Mouse (Mus musculus) midbrain, embryonic 14.5 days (tissue): Measurements from ENCODE around the gene Prpf3. TPM values are rescaled to one million over a fixed set of nuclear protein-coding genes. Genes with fewer than 3 reads are reported as not detected.
A peak's percentile ranks its signal among the peaks of the same experiment; 100 is the strongest.

Experiments used
- ATAC-seq: fragments of 200-750 bp; cut with Nextera tagmentation; 2 replicates; pipeline ENCODE4 v1.8.0; 2017; ENCODE audit warnings: moderate number of reproducible peaks, moderate library complexity; ENCODE audit not compliant: low FRiP score, low TSS enrichment
- DNase-seq: peaks from one replicate; pipeline ENCODE4 v3.0.0-alpha.2; 2015
- H3K27ac ChIP-seq: fragments of 300-500 bp; sonication (generic); replicated peaks from 2 replicates; pipeline ENCODE4 v1.5.1; 2014; ENCODE audit warnings: mild to moderate bottlenecking, low read depth, low read length, moderate library complexity
- H3K27me3 ChIP-seq: fragments of 300-500 bp; sonication (generic); 2 replicates; pipeline ENCODE4 v1.6.1; 2014; ENCODE audit warnings: low read length, control low read depth, mixed read lengths; ENCODE audit not compliant: control insufficient read depth, insufficient read depth
- H3K36me3 ChIP-seq: fragments of 300-500 bp; sonication (generic); 2 replicates; pipeline ENCODE4 v1.6.1; 2014; ENCODE audit warnings: low read length, control low read depth; ENCODE audit not compliant: control insufficient read depth, insufficient read depth
- H3K4me1 ChIP-seq: fragments of 300-500 bp; sonication (generic); 2 replicates; pipeline ENCODE4 v1.6.1; 2014; ENCODE audit warnings: mild to moderate bottlenecking, antibody characterized with exemption, low read length, control low read depth; ENCODE audit not compliant: control insufficient read depth, insufficient read depth
- H3K4me2 ChIP-seq: fragments of 300-500 bp; sonication (generic); 2 replicates; pipeline ENCODE4 v1.6.1; 2014; ENCODE audit warnings: mild to moderate bottlenecking, low read length, moderate library complexity
- H3K4me3 ChIP-seq: fragments of 300-500 bp; sonication (generic); replicated peaks from 2 replicates; pipeline ENCODE4 v1.5.1; 2014; ENCODE audit warnings: low read depth, low read length
- H3K9ac ChIP-seq: fragments of 300-500 bp; sonication (generic); replicated peaks from 2 replicates; pipeline ENCODE4 v1.6.1; 2014; ENCODE audit warnings: mild to moderate bottlenecking, low read length, moderate library complexity
- H3K9me3 ChIP-seq: fragments of 300-500 bp; sonication (generic); 2 replicates; pipeline ENCODE4 v1.6.1; 2016; ENCODE audit warnings: low read length, control low read depth, mixed read lengths; ENCODE audit not compliant: control insufficient read depth
- WGBS: fragments of 180-500 bp; shearing (Covaris S2); extraction: QIAGEN DNeasy Blood & Tissue Kit; methylation state at CpG from one replicate; pipeline ENCODE4 v1.1.7; 2014; 5-methylcytosine and 5-hydroxymethylcytosine counted together
- polyA plus RNA-seq: library from polyadenylated mRNA; unstranded; fragments of >200 nt; fragmentation: Nextera tagmentation; extraction: Ambion mirVana; gene quantifications from 2 replicates; pipeline ENCODE4 v1.2.1, GENCODE M21; 2014

Gene Prpf3
- polyA plus RNA-seq, 1 experiment from 2014 or later: 44.1 TPM

DNA sequence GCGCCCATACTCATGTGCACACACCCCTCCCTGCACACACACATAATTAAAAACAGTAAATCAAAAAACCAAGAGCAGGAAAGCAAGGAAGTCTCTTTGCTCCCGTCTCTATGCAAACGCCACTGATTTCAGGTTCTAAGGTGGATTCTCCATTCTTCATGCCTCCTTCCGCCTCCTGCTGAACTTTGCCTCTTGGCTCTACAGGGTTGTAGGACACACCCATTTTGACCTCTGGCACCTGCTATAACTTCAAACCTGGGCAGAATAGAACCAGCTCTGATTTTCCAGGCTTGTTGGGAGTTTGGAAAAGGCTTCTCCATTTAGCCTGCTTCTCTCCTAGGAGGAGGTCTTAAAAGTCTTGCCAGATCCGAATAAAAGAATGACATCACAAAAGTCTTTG lies 28.7 kb upstream of the Prpf3 start:
- Histone ChIP-seq H3K36me3 (no peaks in the 10 kb centered on the region), H3K27ac (no peak overlapping the region), H3K9me3 (no peaks in the 10 kb centered on the region), H3K4me2 (no peak overlapping the region), H3K4me3 (no peak overlapping the region), H3K4me1 (peaks cover 9% of the 10 kb centered on the region; the same call in 1 of the 2 replicates), H3K9ac (no peak overlapping the region), H3K27me3 (no peaks in the 10 kb centered on the region; the same call in 1 of the 2 replicates)
- ATAC-seq: no peak
- no peak for DNase-seq
- 84% methylated on average over 5 of the region's 5 CpGs for WGBS

DNA sequence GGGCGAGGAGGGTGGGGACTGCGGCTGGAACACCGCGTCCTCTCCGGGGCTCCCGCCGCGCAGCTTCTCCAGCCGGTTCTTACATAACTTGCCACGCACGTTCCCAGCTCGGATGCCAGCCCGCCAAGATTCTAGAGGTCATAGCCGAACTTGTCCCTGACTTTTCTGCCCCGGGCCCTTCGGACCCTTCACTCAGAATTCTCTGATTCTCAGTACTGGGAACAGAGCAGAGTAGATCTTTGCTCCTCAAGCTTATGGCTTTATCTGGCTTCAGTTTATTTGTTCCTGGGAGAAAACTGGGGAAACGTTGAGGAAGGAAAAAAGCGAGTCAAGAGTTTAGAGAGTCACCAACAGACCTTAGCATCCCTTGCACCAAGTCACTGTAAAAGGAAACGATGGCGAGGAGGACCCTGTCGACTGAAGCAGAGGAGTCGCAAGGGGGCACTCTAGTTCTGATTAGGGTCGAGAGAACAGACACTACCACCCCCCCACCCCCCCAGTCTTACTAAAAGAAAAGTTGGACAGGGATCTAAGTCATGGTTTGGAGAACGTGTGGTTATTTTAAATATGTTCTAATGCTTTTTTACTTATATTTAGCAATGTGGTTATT lies 27.2 kb upstream of the Prpf3 start:
- ATAC-seq (no peak), DNase-seq (peak; percentile 74)
- H3K4me3 ChIP-seq: peak overlapping the region; percentile 54
- no peaks in the 10 kb centered on the region; the same call in 1 of the 2 replicates for H3K27me3 ChIP-seq
- peak overlapping the region; percentile 23; the same call in 1 of the 2 replicates for H3K9ac ChIP-seq
- H3K4me2 ChIP-seq: peak overlapping the region; percentile 98
- H3K27ac ChIP-seq: no peak overlapping the region
- H3K9me3 ChIP-seq: no peaks in the 10 kb centered on the region
- H3K36me3 ChIP-seq: no peaks in the 10 kb centered on the region
- WGBS: 2% methylated on average over 24 of the region's 24 CpGs
- peaks cover 9% of the 10 kb centered on the region; the same call in 1 of the 2 replicates for H3K4me1 ChIP-seq

DNA sequence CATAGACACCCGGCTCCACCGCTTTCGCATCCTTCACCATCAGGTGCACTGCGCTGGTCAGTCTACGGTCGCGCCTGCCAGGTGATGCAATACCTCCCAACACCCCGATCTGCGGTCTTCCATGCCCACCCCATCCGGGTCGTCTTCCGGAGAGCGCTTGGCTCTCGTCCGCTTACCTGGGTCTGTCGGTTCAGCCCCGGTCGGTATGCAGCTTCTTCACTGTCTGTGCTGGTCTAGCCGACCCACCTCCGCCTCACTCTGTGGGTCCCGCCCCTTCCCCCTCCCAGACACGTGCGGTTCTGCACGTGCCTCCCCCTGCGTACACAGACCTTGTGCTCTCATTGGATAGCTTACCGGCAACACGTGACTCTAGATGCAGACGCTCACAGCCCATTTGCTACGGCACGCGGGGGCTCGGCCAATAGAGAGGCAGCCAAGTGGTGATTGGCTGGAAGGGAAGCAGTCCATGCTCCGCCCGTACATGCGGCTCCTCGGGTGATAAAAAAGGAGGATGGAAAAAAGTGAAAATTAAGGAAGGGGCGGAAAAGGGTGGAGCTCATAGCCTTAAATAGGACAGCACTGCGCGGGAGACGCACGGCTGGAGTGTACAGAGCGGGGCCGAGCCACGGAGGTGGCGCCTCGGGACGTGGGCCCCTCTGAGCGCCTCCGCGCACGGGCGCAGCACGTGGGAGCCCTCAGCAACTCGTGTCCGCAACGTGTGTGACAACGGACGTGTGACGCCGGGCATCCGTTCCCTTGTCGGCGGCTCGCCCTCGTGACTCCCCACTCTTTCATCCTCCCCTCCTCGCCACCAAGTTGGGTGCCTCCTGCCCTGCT lies 26.5 kb upstream of the Prpf3 start, which contains the start of gene Ciart:
Gene Ciart (minus strand): TSS at position 273 of the 837 bp plus-strand sequence.
- peaks cover 9% of the 10 kb centered on the region; the same call in 1 of the 2 replicates for H3K4me1 ChIP-seq
- H3K9me3 ChIP-seq: no peaks in the 10 kb centered on the region
- no peak within 1 kb of the TSS for H3K27ac ChIP-seq
- peak; percentile 97 for DNase-seq
- H3K4me3 ChIP-seq: peak within 1 kb of the TSS; percentile 54
- WGBS: under 1% methylated on average over 66 of the region's 66 CpGs
- H3K9ac ChIP-seq: peak within 1 kb of the TSS; percentile 37; the same call in 1 of the 2 replicates
- H3K36me3 ChIP-seq: no peaks in the 10 kb centered on the region
- H3K27me3 ChIP-seq: no peaks in the 10 kb centered on the region; the same call in 1 of the 2 replicates
- peak; percentile 100 for ATAC-seq
- peak within 1 kb of the TSS; percentile 98 for H3K4me2 ChIP-seq

DNA sequence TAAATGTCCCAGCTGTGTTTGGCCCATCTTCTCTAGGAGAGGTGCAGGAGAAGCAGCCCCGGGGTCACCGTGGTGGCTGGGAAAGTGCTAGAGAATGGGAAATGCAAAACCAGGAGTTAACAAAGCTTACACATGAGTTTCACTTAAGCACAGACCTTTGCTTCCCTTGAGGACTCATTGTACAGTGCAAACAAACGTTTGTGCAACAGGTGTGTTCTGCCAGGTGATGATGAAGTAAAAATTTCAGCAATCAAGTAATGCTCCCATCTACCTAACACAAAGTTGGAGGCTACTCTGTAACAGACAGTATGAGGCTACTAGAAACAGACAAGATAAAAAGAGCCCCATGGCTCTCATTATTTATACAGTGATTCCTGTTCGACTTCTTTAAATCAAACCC lies 23.4 kb upstream of the Prpf3 start:
- peaks cover 9% of the 10 kb centered on the region; the same call in 1 of the 2 replicates for H3K4me1 ChIP-seq
- no peak for ATAC-seq
- no peak overlapping the region for H3K4me3 ChIP-seq
- no peak overlapping the region for H3K4me2 ChIP-seq
- DNase-seq: no peak
- no peaks in the 10 kb centered on the region; the same call in 1 of the 2 replicates for H3K27me3 ChIP-seq
- no peak overlapping the region for H3K27ac ChIP-seq
- H3K9ac ChIP-seq: no peak overlapping the region
- no peaks in the 10 kb centered on the region for H3K36me3 ChIP-seq
- 93% methylated on average over 4 of the region's 4 CpGs for WGBS
- H3K9me3 ChIP-seq: no peaks in the 10 kb centered on the region

DNA sequence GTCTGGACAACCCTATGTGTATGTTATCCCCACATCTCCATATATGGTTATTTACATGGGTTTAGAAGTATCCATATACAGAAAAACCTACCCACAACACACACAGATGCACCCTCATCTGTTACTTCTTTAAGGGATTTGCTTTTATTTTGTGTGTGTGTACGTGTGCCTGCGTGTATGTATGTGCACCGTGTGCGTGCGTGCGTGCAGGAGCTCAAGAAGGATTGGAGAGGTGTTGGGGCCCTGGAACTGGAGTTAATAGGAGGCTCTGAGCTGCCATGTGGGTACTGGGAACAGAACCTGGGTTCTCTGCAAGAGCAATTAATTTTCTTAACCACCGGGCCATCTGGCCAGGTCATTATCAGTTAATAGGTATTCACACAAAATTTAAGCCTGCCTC lies 16.4 kb upstream of the Prpf3 start:
- H3K36me3 ChIP-seq: peaks cover 21% of the 10 kb centered on the region
- peak overlapping the region; percentile 86 for H3K4me2 ChIP-seq
- H3K4me3 ChIP-seq: peak overlapping the region; percentile 65
- ATAC-seq (no peak), DNase-seq (no peak)
- 83% methylated on average over 7 of the region's 7 CpGs for WGBS
- peak overlapping the region; percentile 78; the same call in 1 of the 2 replicates for H3K9ac ChIP-seq
- H3K9me3 ChIP-seq: no peaks in the 10 kb centered on the region
- peaks cover 13% of the 10 kb centered on the region for H3K4me1 ChIP-seq
- H3K27me3 ChIP-seq: no peaks in the 10 kb centered on the region
- no peak overlapping the region for H3K27ac ChIP-seq

DNA sequence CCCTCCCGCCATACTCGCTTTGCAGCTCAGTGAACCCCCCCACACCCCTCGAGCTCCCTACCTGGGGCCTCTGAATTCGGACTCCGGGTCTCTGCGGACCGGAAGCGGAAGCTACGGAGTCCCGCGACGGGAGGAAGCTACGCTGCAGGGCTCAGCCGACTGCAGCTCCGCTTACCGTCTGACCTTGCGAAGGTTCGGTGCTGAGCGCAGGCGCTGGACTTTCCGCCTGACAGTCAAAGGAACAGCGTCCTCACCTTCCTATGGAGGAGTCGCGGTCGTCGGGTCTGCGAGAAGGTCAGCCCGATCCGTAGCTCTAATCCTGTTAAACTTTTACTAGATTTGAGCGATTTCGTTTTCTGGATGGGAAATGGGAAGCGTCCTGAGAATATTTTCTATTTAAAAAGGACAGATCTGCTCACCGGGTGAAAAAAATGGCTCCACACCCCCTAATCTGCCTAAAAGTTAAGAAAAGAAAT lies 15.7 kb upstream of the Prpf3 start, which contains the start of gene Mrps21:
Gene Mrps21 (minus strand): TSS at position 128 of the 476 bp plus-strand sequence.
- under 1% methylated on average over 33 of the region's 33 CpGs for WGBS
- H3K27ac ChIP-seq: peak within 1 kb of the TSS; percentile 80
- peak; percentile 93 for DNase-seq
- peaks cover 13% of the 10 kb centered on the region for H3K4me1 ChIP-seq
- no peaks in the 10 kb centered on the region for H3K27me3 ChIP-seq
- H3K36me3 ChIP-seq: peaks cover 25% of the 10 kb centered on the region
- peak within 1 kb of the TSS; percentile 65 for H3K4me3 ChIP-seq
- ATAC-seq: peak; percentile 89
- H3K9ac ChIP-seq: peak within 1 kb of the TSS; percentile 78
- H3K9me3 ChIP-seq: no peaks in the 10 kb centered on the region
- H3K4me2 ChIP-seq: peak within 1 kb of the TSS; percentile 86

- H3K4me1 ChIP-seq: peaks cover 13% of the 10 kb centered on the region
- peak overlapping the region; percentile 78 for H3K9ac ChIP-seq
- ATAC-seq (no peak), DNase-seq (no peak)
- 10% methylated on average over 15 of the region's 15 CpGs for WGBS
- H3K4me3 ChIP-seq: peak overlapping the region; percentile 65
- H3K27me3 ChIP-seq: no peaks in the 10 kb centered on the region
- H3K4me2 ChIP-seq: peak overlapping the region; percentile 86
- peak overlapping the region; percentile 52; the same call in 1 of the 2 replicates for H3K27ac ChIP-seq
- H3K36me3 ChIP-seq: peaks cover 27% of the 10 kb centered on the region
- H3K9me3 ChIP-seq: no peaks in the 10 kb centered on the region
These were observed 15.3 kb upstream of the Prpf3 start for GRCm38 (mm10) chr3:95870976-95871375.

GRCm38 (mm10) chr3:95867408-95867807 lies 11.7 kb upstream of the Prpf3 start:
- no peak for ATAC-seq
- Histone ChIP-seq H3K9ac (no peak overlapping the region), H3K4me2 (no peak overlapping the region), H3K4me1 (peaks cover 11% of the 10 kb centered on the region), H3K27me3 (no peaks in the 10 kb centered on the region), H3K27ac (no peak overlapping the region), H3K4me3 (no peak overlapping the region), H3K36me3 (peaks cover 48% of the 10 kb centered on the region), H3K9me3 (no peaks in the 10 kb centered on the region)
- WGBS: 94% methylated on average over 2 of the region's 2 CpGs
- no peak for DNase-seq
